Mouse (Mus musculus) spleen, postnatal 36 days (tissue): Measurements from ENCODE around the gene Cpsf6.
A peak's percentile ranks its signal among the peaks of the same experiment; 100 is the strongest.

Experiments used
- DNase-seq, 2 experiments: peaks; one replicate each; pipeline ENCODE4 v3.0.0; 2022; ENCODE audit warnings: low spot score in 2 of 2, mixed read lengths in 1 of 2

The Cpsf6 gene

DNA sequence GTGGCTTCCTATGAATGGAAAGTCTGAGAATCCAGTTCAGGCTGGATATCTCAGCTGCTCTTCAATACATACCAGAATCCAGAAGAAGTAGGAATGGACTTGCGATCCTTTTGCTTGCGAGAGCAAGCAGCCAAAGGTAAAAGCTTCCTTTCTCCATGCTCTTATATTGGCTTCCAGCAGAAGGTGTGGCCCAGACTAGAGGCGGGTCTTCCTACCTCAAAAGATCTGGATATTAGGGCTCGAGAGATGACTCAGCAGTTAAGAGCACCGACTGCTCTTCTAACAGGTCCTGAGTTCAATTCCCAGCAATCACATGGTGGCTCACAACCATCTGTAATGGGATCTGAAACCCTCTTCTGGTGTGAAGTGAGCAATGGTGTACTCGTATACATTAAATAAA lies at the start of gene Cpsf6:
Gene Cpsf6 (minus strand): TSS at position 108 of the 400 bp plus-strand sequence.
- no peak for DNase-seq

DNA sequence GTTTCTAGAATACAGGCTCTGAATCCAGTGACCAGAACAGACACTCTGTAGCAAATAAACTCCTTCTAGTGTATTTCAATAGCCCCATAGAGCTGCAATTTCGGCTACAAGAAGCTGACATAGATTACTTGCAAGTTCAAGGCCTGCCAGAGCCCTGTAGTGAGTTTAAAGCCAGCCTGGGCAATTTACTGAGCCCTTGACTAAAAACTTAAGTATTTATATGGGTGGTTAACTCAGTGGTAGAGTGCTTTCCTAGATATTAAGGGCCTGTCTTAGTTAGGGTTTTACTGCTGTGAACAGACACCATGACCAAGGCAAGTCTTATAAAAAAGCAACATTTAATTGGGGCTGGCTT lies 46.8 kb upstream of the Cpsf6 start:
- no peak for DNase-seq

DNA sequence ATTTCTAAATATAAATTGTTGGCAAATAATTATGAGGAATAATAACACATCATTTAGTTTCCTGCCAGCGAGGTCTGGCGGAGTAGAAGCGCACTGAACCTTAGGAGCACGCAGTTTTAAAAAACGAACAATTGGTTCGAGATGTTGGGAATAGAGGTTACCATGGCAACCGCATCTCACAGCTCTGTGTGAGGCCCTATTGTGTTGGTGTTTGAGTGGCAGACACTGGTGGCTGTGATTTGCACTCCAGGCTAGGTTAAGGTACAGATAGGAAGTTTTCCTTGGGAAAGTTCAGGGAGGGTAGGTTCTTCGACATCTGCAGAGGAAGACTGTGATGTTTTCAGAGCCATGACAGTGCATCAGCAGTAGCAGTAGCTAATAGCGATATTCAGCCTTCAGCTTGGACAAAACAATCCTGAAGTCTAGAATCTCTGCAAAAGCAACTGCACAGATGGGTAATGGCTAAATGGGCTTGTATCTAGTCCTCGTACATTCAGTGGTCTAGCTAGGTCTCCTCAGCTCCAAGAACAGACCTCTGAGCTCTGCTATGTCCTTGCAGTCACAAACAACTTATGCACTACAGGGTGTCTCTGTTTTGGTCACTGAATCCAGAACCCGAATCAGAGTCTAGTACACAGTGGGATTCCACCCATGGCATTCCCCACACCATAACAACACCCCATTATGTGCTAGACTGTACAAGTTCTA lies 46.2 kb upstream of the Cpsf6 start:
- DNase-seq: no peak

DNA sequence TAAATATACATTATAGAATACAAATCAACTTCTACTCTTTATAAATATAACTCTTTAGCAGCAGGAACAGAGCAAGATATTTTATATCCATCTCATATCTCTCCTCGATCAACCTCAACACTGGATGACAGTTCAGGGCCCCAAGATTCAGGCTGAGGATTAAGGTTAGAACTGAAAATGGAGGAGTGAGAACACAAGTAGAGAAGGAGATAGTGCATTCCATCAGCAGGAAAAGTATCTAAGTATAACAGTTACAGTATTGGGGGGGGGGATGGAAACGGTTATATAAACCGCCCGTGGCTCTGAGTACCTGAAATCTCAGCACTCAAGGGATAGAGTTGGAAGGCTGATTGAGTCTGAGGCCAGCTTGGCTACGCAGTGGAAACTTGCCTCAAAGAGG lies 45.2 kb upstream of the Cpsf6 start:
- no peak for DNase-seq

DNA sequence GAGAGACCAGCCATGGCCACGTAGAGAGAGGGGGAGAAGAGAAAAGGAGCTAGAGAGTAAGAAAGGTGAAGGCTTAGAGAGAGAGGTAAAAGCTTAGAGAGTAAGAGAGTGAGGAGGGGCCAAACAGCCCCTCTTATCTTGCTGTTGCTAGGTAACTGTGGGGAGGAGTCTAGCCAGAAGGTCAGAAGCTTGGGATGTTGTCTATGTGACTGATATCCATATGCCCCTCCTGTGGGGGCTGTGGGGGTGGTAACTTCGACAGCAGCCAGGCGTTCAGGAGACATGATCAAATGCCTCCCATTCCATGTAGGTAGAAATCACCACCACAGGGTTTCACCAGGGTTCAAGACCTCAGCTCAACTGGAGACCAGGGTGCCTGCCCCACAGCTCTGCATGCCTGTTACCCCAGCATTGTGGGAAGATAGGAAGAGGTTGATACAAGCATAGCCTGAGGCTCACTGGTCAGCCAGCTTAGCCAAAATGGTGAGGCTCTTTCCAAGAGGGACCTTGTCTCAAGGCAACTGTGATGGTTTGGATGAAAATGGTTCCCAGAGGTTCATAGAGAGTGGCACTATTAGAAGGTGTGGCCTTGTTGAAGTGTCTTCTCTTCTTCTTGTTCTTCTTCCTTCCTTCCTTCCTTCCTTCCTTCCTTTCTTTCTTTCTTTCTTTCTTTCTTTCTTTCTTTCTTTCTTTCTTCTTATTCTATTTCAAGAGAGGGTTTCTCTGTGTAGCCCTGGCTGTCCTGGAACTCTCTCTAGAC lies 44.5 kb upstream of the Cpsf6 start:
- DNase-seq: no peak

DNA sequence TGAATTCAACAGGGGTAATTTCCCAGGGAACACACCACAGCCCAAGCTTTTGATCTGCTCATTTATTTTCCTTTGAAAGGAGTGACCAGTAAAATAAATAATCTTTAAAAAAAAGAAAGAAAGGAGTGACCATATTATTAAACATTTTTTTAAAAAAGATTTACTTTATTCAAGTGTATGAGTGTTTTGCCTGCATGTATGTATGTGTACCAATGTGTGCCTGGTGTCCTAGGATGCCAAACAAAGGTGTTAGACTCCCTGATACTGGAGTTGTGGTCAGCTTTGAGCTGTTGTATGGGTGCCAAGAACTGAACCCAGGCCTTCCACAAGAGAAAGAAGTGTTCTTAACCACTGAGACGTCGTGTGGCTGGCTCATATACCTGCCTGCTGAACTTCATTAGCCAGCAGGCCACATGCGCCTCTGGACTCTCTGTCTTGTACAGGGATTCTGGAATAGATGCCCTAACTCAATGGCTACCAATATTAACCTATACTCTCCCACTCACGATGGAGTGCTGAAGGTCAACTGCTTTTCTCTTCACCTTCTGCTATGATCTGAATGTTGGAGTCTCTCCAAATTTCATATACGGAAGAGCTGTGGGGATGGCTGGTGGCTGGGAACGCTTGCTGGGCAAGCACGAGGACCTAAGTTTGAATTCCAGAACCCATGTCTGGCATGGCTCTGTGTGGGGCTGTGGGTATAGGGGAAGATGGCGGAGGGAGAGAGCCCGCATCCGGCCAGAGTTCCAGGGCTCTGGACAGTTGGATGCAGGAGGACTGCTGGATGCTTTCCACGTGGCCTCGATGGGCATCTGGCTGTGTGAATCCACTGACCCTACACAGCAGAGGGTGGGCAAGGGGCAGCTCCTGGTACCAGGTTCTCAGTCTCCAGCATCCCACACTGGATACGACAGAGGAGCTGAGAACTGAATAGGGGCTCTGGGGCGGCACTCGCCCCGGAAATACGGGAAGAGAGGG lies 43.5 kb upstream of the Cpsf6 start:
- DNase-seq: no peak

DNA sequence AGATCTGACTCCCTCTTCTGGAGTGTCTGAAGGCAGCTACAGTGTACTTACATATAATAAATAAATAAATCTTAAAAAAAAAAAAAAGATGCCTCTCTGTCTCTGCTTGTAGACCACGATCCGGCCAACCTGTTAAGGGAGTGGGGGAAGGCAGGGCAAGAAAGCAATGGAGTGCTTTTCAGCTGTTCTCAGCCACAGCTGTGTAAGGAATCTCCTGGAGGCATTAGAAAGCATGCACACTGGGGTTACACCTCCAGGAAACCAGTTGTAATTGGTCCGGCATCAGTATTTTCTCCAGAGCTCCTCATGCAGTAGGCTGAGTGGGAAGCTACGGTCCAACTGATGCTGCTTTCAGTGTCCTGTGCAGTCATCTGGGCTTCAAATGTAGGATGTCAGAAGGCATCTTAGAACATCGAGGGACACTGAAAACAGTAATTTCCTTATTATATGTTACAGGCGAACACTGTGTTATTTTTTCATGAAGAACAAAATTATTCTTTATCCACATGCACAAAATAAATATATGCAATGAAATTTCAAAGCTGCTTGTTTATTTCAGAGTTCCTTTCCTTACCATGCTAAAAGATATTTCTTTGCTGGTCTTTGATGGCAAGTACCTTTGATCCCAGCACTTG lies 42.5 kb upstream of the Cpsf6 start:
- no peak for DNase-seq

DNA sequence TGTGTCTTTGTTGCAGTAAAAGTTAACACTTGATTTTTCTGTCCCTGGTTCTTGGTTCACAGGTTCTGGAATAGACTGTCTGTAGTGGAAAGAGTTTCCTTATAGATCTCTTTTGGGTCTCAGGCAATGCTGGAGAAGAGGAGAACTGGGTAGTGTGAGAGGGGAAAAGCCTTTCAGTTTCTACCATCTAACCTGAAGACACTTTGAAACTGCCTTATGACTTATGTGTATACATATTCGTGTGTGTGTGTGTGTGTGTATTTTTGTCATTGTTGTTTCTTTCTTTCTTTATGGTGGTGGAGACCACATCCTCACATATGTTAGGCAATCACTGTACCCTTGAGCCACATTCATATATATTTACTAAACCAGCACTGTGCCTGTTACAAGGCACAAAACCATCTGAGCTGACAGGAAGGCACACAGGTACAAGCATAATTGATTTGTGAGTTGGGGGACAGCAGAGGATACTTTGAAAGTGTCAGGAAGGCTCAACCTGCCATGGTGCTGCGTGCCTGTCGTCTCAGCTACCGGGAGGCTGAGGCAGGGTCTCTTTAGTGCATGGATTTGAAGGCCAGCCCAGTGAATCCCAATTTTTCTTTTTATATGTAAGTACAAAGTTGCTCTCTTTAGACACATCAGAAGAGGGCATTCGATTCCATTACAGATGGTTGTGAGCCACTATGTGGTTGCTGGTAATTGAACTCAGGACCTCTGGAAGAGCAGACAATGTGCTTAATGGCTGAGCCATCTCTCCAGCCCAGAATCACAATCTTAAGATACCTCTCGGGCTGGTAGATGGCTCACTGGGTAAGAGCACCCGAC lies 41.7 kb upstream of the Cpsf6 start:
- DNase-seq: no peak

DNA sequence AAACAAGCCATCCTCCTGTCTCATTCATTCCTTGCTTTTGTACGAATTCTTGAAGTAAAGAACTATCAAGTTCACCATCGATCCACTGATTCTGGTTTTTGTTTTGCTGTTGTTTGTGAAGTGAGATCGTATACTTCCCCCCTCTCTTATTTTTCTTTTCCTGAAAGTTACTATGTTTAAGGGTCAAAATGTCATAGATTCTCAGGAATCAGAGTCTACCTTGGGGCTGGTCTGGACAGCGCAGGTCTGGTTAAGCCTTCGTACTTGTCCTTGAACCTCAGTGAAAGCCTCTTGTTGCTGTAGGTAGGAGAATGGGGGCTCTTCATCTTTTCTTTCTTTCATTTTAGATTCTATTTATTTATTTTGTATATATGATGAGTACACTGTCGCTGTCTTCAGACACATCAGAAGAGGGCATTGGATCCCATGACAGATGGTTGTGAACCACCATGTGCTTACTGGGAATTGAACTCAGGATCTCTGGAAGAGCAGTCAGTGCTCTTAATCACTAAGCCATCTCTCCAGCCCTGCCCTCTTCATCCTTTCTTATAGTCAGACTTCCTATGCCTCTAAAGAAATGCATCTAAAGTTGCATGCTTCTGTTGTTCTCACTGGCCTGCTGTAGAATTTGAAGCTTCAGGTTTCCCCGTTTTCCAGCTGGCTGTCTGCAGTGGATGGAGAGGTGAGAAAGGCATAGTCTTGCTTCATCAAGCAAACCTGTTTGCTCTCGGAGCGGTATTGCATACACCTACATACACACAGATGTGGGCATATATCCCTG lies 40.9 kb upstream of the Cpsf6 start:
- DNase-seq: peak; percentile 58

DNA sequence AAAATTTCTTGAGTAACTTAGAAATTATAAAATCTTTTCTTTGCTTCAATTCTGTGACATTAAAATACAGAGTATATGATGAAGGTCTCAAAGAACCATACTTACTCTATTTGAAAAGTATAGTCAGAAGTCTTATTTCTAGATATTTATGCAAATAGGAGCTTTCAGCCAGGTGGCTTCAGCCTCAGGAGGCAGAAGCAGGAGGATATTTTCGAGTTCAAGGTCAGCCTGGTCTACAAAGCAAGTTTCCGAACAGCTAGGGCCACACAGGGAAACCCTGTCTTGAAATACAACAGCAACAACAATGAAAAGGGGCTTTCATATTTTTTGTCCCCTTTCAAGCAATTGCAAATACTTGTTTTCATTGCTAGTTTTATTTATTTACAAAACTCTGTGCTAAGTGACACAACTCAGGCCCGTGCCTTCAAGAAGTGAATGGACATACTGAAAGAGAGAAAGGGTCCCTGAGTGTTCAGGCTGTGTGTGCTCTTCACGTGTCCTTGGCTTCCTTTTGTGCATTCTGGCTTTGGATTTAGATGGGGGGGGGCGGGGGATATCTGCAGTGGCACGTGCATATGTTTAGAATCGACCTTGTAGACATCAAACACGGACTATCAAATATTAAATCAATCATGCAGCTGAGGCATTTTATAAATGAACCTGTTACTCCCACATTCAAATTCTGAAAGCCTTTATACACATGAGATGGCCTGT lies 39.9 kb upstream of the Cpsf6 start:
- no peak for DNase-seq

DNA sequence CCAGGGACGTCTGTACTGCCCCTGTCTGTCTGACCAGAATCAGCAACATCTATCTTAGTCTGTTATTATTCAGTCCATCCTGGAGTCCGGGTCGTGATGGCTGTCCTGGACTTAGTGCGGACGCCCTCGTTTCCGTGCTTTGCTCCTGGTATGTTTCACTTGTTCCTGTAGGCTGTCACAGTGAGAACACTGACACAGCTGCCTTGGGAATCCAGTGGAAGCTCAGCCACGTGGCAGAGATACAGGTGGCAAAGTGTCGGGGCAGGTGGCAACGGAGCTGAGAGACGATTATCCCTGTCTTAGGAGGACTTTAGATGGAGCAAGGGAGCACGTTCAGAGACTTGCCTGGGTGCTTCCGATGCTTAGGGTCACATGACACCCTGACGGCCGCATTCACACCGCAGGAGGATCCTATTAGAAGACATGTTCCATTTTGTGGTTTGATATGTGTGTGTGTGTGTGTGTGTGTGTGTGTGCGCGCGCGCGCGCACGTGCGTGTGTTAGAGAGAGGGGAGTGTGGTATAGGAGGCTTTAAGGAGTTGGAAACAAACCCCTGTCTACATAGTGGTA lies 38.9 kb upstream of the Cpsf6 start:
- DNase-seq: peak in 1 of 2 experiments; percentile 10

DNA sequence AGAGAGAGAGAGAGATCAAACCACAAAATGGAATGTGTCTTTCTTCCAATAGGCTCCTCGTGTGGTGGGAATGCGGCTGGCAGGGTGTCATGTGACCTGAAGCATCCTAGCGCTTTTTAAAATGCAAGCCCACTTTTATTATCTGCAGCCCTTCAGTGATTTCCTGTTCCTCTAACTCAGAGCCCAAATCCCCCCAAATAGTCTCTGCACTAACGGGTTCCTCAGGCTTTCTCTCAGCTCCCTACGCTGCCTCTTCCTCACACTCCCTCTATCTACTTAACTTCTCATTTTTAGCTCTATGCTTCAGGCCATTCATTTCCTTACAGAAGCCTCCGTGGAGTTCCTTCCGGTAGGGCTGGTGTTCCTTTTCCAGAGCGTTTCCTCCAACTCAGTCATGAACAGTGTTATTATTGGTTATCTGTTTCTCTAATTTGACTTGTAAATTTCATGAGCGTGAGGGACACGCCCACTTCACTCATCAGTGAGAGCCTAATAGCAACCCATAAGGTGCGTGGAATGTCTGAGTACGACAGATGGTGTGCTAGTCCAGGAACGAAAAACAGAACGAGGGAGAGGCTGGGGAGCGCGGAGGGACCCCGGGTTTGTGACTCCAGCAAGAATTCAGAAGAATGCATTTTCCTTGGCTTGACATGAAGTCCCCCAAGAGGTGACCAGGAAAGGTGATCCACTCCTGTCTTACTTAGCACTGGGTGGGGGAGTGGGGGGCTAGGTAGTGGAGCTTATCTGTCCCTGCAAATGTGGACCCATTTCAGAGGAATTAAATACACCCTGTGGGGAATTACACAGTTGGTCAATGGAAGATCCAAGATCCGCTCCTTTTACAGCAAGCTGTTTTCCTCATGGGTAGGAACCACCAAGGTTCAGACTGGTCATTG lies 38.2 kb upstream of the Cpsf6 start:
- DNase-seq: peak; percentile 76 to 80

DNA sequence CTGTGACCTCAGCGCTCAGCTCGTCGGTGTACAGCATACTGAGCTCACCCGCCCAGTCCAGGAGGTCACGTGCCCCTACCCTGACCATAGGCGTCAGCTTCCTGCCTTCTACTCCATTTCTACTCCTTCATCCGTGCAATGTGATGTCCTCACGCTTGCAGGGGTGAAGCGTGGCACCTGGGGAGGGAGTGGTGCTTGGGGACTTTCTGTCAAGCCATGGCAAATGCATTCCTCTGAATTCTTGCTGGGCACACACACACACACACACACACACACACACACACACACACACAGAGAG lies 37.6 kb upstream of the Cpsf6 start:
- peak; percentile 69 to 73 for DNase-seq

DNA sequence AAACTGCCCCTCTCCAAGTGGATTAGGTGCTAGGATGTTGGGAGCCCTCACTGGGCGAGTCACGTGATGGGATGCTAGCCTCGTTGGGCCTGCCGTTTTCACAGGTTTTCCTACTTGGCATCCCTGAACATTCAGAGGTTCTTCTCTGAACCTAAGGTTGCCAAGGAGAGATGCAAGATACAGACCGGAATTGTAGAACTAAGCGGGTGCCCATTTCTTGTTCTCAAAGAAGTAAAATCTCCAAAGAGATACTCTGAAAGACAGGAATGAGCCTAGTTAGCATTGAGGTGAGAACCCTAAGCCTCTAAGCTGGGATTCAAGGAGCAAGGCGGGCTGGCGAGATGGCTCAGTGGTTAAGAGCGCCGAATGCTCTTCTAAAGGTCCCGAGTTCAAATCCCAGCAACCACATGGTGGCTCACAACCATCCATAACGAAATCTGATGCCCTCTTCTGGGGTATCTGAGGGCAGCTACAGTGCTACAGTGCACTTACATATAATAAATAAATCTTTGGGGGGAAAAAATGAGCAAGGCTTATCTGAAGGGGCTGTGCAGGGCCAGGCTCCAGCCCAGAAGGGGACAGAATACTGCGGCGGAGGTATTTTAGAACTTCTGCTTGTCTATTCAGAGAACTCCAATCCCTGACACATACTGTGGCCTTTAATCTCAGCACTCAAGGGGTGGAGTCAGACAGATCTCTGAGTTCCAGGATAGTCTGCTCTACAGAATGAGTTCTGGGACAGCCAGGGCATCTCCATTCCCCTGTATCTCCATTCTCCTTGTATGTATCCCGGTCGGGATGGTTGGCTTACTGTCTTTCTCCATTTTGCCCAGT lies 37.0 kb upstream of the Cpsf6 start:
- DNase-seq: no peak

DNA sequence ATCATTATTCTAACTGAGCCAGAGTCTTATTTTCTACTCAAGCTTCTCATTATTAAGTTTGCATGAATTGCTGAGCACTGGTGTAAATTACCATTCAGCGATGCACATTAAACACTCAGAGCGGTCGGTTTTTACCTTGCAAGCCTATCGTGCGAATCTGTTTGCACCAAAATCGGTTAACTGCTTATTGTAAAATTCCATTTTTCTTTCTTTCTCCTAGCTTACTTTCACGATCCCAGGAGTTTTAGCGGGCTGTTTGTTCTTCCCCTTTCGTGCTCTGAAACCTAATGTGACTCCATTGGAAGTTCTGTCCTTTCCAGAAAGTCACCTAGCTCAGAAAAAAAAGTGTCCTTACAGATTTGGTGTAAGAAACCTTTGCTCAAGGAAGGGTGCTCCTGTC lies 36.3 kb upstream of the Cpsf6 start:
- no peak for DNase-seq

DNA sequence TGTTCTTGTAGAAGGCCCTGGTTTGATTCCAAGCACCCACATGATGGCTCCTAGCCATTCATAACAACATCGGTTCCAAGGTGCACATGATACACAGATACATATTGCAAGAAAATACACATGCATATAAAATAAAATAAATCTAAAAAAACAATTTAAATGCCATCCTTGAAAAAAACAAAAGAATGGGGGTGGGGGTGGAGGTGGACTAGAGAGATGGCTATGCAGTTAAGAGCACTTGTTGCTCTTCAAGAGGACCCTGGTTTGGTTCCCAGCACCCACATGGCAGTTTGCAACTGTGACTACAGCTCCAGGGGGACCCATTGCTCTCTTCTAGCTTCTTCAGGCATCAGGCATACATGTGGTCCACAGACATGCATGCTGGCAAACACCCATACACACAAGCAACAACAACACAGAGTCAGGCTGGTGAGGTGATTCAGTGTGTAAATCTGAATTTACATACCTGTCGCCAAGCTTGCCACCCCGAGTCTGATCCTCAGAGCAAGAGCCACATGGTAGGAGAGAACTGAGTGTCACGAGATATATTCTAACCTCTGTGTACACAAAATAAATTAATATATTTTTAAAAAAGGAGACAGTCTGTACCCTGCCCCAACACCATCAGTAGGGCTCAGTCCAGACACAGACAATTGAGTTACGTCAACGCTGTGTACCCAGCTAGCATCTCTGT lies 35.7 kb upstream of the Cpsf6 start:
- DNase-seq: no peak

DNA sequence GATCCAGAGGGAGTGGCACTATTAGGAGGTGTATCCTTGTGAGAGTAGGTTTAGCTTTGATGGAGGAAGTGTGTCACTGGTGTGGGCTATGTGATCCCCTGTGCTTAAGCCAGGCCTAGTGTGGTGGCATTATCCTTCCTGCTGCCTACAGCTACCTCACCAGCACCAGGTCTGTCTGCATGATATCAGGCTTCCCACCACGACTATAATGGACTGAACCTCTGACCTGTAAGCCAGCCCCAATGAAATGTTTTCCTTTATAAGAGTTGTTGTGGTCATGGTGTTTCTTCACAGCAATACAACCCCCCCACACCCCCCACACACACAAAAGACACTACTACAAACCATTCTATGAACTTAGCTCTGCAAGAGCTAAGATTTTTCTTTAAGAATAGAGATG lies 34.9 kb upstream of the Cpsf6 start:
- no peak for DNase-seq
